8 mouse cellular contexts compared by ENCODE assay signal in the genomic region with DNA sequence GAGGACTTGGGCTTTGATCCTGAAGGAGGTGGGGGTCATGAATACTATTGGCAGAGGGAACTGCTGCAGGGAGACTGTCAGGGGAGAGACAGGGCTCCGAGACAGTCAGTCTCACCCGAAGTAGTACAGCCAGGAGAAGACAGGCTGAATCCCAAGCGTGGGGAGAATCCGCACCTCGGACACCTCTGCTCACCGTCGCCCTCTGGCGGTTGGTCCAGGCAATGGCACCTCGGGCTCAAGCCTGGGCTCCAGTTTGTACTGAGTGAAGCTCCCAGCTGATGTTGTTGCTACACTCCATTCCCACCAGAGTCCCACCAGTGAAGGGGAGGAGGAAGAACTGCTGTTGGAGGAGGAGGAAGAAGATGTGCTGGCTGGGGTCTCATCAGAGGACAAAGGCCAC. TPM values are rescaled to one million over a fixed set of nuclear protein-coding genes. Genes with fewer than 3 reads are reported as not detected.
DNase-seq lines count a peak whose midpoint lies in the region; ATAC-seq and TF ChIP-seq lines count a peak whose summit lies in the region.

No protein-coding gene starts in this region.

- no peaks in the 10 kb centered on the region for H3K79me3 ChIP-seq in C2C12 (ENCODE audit: low read depth)

- H3K4me2 ChIP-seq in embryonic facial prominence, embryonic 12.5 days (replicated peaks): peak overlapping the region; percentile 93
- peak overlapping the region; percentile 96; the same call in 1 of the 2 replicates for H3K4me2 ChIP-seq in heart, embryonic 14.5 days (ENCODE audit: low read length)
- H3K4me2 ChIP-seq in lung, embryonic 15.5 days: peak overlapping the region; percentile 98
- H3K4me2 ChIP-seq in neural tube, embryonic 15.5 days: peak overlapping the region; percentile 99

- TF ChIP-seq CTCF in C2C12 (IDR thresholded peaks at IDR 0.05; ENCODE audit: control insufficient read depth, insufficient read depth, insufficient read length): peak; percentile 92

- H3K4me3 ChIP-seq in C2C12 (ENCODE audit: insufficient read depth, poor library complexity, severe bottlenecking): no peak overlapping the region
- peak overlapping the region; percentile 82 for H3K4me3 ChIP-seq in embryonic facial prominence, embryonic 12.5 days
- peak overlapping the region in 1 of 2 experiments; percentile 69; a peak in 1 of 4 replicates for H3K4me3 ChIP-seq in heart, embryonic 14.5 days (ENCODE audit: control insufficient read depth in 1 of 2, insufficient read depth in 1 of 2, low read depth in 1 of 2, low read length in 2 of 2)
- peak overlapping the region; percentile 96 for H3K4me3 ChIP-seq in lung, embryonic 15.5 days
- H3K4me3 ChIP-seq in neural tube, embryonic 15.5 days (replicated peaks): peak overlapping the region; percentile 90

- H3K27ac ChIP-seq in embryonic facial prominence, embryonic 12.5 days: no peak overlapping the region
- no peak overlapping the region for H3K27ac ChIP-seq in heart, embryonic 14.5 days (replicated peaks in 1 of 2; ENCODE audit: control insufficient read depth in 1 of 2, insufficient read depth in 1 of 2, low read depth in 2 of 2, low read length in 2 of 2)
- H3K27ac ChIP-seq in lung, embryonic 15.5 days: no peak overlapping the region
- no peak overlapping the region for H3K27ac ChIP-seq in neural tube, embryonic 15.5 days (replicated peaks)

- H3K27me3 ChIP-seq in C2C12 (ENCODE audit: control insufficient read depth, insufficient read depth, insufficient read length): no peaks in the 10 kb centered on the region
- H3K27me3 ChIP-seq in embryonic facial prominence, embryonic 12.5 days: no peaks in the 10 kb centered on the region
- no peaks in the 10 kb centered on the region for H3K27me3 ChIP-seq in heart, embryonic 14.5 days (ENCODE audit: control insufficient read depth, insufficient read depth, low read length)
- no peaks in the 10 kb centered on the region for H3K27me3 ChIP-seq in lung, embryonic 15.5 days
- no peaks in the 10 kb centered on the region for H3K27me3 ChIP-seq in neural tube, embryonic 15.5 days (replicated peaks)

- H3K4me1 ChIP-seq in embryonic facial prominence, embryonic 12.5 days: peaks cover 27% of the 10 kb centered on the region
- H3K4me1 ChIP-seq in heart, embryonic 14.5 days (ENCODE audit: control insufficient read depth in 2 of 2, insufficient read depth in 2 of 2, low read length in 2 of 2): peaks cover 13 to 21% of the 10 kb centered on the region in 2 experiments
- peaks cover 21% of the 10 kb centered on the region for H3K4me1 ChIP-seq in lung, embryonic 15.5 days
- H3K4me1 ChIP-seq in neural tube, embryonic 15.5 days: peaks cover 40% of the 10 kb centered on the region

- H3K9me3 ChIP-seq in embryonic facial prominence, embryonic 12.5 days: no peaks in the 10 kb centered on the region
- H3K9me3 ChIP-seq in heart, embryonic 14.5 days (ENCODE audit: control insufficient read depth, low read length): no peaks in the 10 kb centered on the region
- no peaks in the 10 kb centered on the region for H3K9me3 ChIP-seq in lung, embryonic 15.5 days
- no peaks in the 10 kb centered on the region for H3K9me3 ChIP-seq in neural tube, embryonic 15.5 days (replicated peaks)

- DNase-seq in adrenal gland, postnatal 14 days: peak; percentile 93
- peak; percentile 81 for DNase-seq in kidney, postnatal 14 days
- peak; percentile 76 to 81 for DNase-seq in thymus, postnatal 36 days

- ATAC-seq in embryonic facial prominence, embryonic 12.5 days (ENCODE audit: insufficient number of reproducible peaks, insufficient read depth, low FRiP score, low TSS enrichment): no peak
- no peak for ATAC-seq in heart, embryonic 14.5 days (ENCODE audit: insufficient number of reproducible peaks, insufficient read depth, low FRiP score, low read depth)
- ATAC-seq in lung, embryonic 15.5 days (ENCODE audit: borderline replicate concordance, extremely low read depth, low FRiP score, low TSS enrichment): no peak
- no peak for ATAC-seq in neural tube, embryonic 15.5 days (ENCODE audit: low FRiP score)

- H3K79me2 ChIP-seq in C2C12 (ENCODE audit: control insufficient read depth, insufficient read depth): peaks cover 19% of the 10 kb centered on the region

- peaks cover 20% of the 10 kb centered on the region for H3K36me3 ChIP-seq in C2C12 (ENCODE audit: control insufficient read depth, insufficient read depth)
- peaks cover 46% of the 10 kb centered on the region for H3K36me3 ChIP-seq in embryonic facial prominence, embryonic 12.5 days
- H3K36me3 ChIP-seq in heart, embryonic 14.5 days (ENCODE audit: control insufficient read depth, insufficient read depth, low read length): peaks cover 39% of the 10 kb centered on the region
- peaks cover 34% of the 10 kb centered on the region for H3K36me3 ChIP-seq in lung, embryonic 15.5 days
- H3K36me3 ChIP-seq in neural tube, embryonic 15.5 days: peaks cover 37% of the 10 kb centered on the region

- WGBS in embryonic facial prominence, embryonic 12.5 days: 9% methylated on average over 9 of the region's 9 CpGs
- 15% methylated on average over 9 of the region's 9 CpGs for WGBS in heart, embryonic 14.5 days
- 5% methylated on average over 9 of the region's 9 CpGs for WGBS in lung, embryonic 15.5 days
- WGBS in neural tube, embryonic 15.5 days: 12% methylated on average over 9 of the region's 9 CpGs

- H3ac ChIP-seq in C2C12 (ENCODE audit: control insufficient read depth, insufficient read length, low read depth): peak overlapping the region; percentile 12

- H3K9ac ChIP-seq in embryonic facial prominence, embryonic 12.5 days: peak overlapping the region; percentile 85
- H3K9ac ChIP-seq in heart, embryonic 14.5 days (ENCODE audit: low read length): no peak overlapping the region; the same call in 1 of the 2 replicates
- 0 out of 2 replicates have a peak overlapping the region, but pooled peaks have one; percentile 83 for H3K9ac ChIP-seq in lung, embryonic 15.5 days
- H3K9ac ChIP-seq in neural tube, embryonic 15.5 days (replicated peaks): peak overlapping the region; percentile 97

TF ChIP-seq in C2C12, 6 proteins besides CTCF, POLR2A, EP300 and RAD21:
- no peak for TF ChIP-seq MYOG (IDR thresholded peaks at IDR 0.05; ENCODE audit: control insufficient read depth, extremely low read depth, insufficient read length)
- TF ChIP-seq MYOD1 (IDR thresholded peaks at IDR 0.05; ENCODE audit: control insufficient read depth, insufficient read length, low read depth): no peak
- no peak for TF ChIP-seq FOSL1 (IDR thresholded peaks at IDR 0.05; ENCODE audit: insufficient read depth, low read length, poor library complexity, severe bottlenecking)
- no peak for TF ChIP-seq CEBPB (IDR thresholded peaks at IDR 0.05; ENCODE audit: low read depth)
- TF ChIP-seq USF1 (IDR thresholded peaks at IDR 0.05; ENCODE audit: low read depth): no peak
- no peak for TF ChIP-seq MAX (IDR thresholded peaks at IDR 0.05)

RNA-seq across cellular contexts. Expression of a gene that starts 5.2 kb away (rescaled TPM):
- 55.4 TPM for polyA plus RNA-seq in C2C12 (2012; fragmentation: generic; extraction: Trizol)
- 86.1 and 91.1 TPM in 2 replicates for total RNA-seq in adrenal gland, postnatal 14 days (2021)
- polyA plus RNA-seq in embryonic facial prominence, embryonic 12.5 days (2016; fragmentation: Nextera tagmentation; extraction: Ambion mirVana): 174 and 193 TPM in 2 replicates
- 73.9 and 84.4 TPM in 2 replicates for polyA plus RNA-seq in heart, embryonic 14.5 days (2014; fragmentation: Nextera tagmentation; extraction: Ambion mirVana)
- 103 and 116 TPM in 2 replicates for polyA plus RNA-seq in lung, embryonic 15.5 days (2015; fragmentation: Nextera tagmentation; extraction: Ambion mirVana)
- 121 and 130 TPM in 2 replicates for polyA plus RNA-seq in neural tube, embryonic 15.5 days (2015; fragmentation: Nextera tagmentation; extraction: Ambion mirVana)

RNA-seq across cellular contexts. Expression of a gene that starts 5.3 kb away (rescaled TPM):
- 0.48 TPM for polyA plus RNA-seq in C2C12 (2012; fragmentation: generic; extraction: Trizol)
- 14.5 and 14.6 TPM in 2 replicates for total RNA-seq in adrenal gland, postnatal 14 days (2021)
- polyA plus RNA-seq in embryonic facial prominence, embryonic 12.5 days (2016; fragmentation: Nextera tagmentation; extraction: Ambion mirVana): 6.4 and 8.0 TPM in 2 replicates
- polyA plus RNA-seq in heart, embryonic 14.5 days (2014; fragmentation: Nextera tagmentation; extraction: Ambion mirVana): 15.9 and 16.6 TPM in 2 replicates
- 17.4 and 18.3 TPM in 2 replicates for polyA plus RNA-seq in lung, embryonic 15.5 days (2015; fragmentation: Nextera tagmentation; extraction: Ambion mirVana)
- 7.3 and 11.5 TPM in 2 replicates for polyA plus RNA-seq in neural tube, embryonic 15.5 days (2015; fragmentation: Nextera tagmentation; extraction: Ambion mirVana)

RNA-seq across cellular contexts. Expression of a gene that starts 24.4 kb away (rescaled TPM):
- polyA plus RNA-seq in C2C12 (2012; fragmentation: generic; extraction: Trizol): 1.2 TPM
- total RNA-seq in adrenal gland, postnatal 14 days (2021): 1.6 and 2.9 TPM in 2 replicates
- polyA plus RNA-seq in embryonic facial prominence, embryonic 12.5 days (2016; fragmentation: Nextera tagmentation; extraction: Ambion mirVana): 52.0 and 54.7 TPM in 2 replicates
- 1.6 and 1.8 TPM in 2 replicates for polyA plus RNA-seq in heart, embryonic 14.5 days (2014; fragmentation: Nextera tagmentation; extraction: Ambion mirVana)
- polyA plus RNA-seq in lung, embryonic 15.5 days (2015; fragmentation: Nextera tagmentation; extraction: Ambion mirVana): 7.7 and 8.1 TPM in 2 replicates
- polyA plus RNA-seq in neural tube, embryonic 15.5 days (2015; fragmentation: Nextera tagmentation; extraction: Ambion mirVana): 189 and 228 TPM in 2 replicates

RNA-seq across cellular contexts. Expression of a gene that starts 25.8 kb away (rescaled TPM):
- 83.9 TPM for polyA plus RNA-seq in C2C12 (2012; fragmentation: generic; extraction: Trizol)
- 46.2 and 53.7 TPM in 2 replicates for total RNA-seq in adrenal gland, postnatal 14 days (2021)
- polyA plus RNA-seq in embryonic facial prominence, embryonic 12.5 days (2016; fragmentation: Nextera tagmentation; extraction: Ambion mirVana): 173 and 175 TPM in 2 replicates
- polyA plus RNA-seq in heart, embryonic 14.5 days (2014; fragmentation: Nextera tagmentation; extraction: Ambion mirVana): 63.6 and 70.5 TPM in 2 replicates
- polyA plus RNA-seq in lung, embryonic 15.5 days (2015; fragmentation: Nextera tagmentation; extraction: Ambion mirVana): 169 and 174 TPM in 2 replicates
- 105 and 114 TPM in 2 replicates for polyA plus RNA-seq in neural tube, embryonic 15.5 days (2015; fragmentation: Nextera tagmentation; extraction: Ambion mirVana)

RNA-seq across cellular contexts. Expression of a gene that starts 29.6 kb away (rescaled TPM):
- polyA plus RNA-seq in C2C12 (2012; fragmentation: generic; extraction: Trizol): 39.9 TPM
- total RNA-seq in adrenal gland, postnatal 14 days (2021): 8.3 and 10.2 TPM in 2 replicates
- 44.5 and 45.8 TPM in 2 replicates for polyA plus RNA-seq in embryonic facial prominence, embryonic 12.5 days (2016; fragmentation: Nextera tagmentation; extraction: Ambion mirVana)
- 9.0 and 9.2 TPM in 2 replicates for polyA plus RNA-seq in heart, embryonic 14.5 days (2014; fragmentation: Nextera tagmentation; extraction: Ambion mirVana)
- 31.4 and 32.4 TPM in 2 replicates for polyA plus RNA-seq in lung, embryonic 15.5 days (2015; fragmentation: Nextera tagmentation; extraction: Ambion mirVana)
- 4.0 and 10.1 TPM in 2 replicates for polyA plus RNA-seq in neural tube, embryonic 15.5 days (2015; fragmentation: Nextera tagmentation; extraction: Ambion mirVana)
